In genomic region chr16:94258366-94259310, GRCm38 (mm10) we compare ENCODE assay signal across 7 mouse cellular contexts. TPM values are rescaled to one million over a fixed set of nuclear protein-coding genes. Genes with fewer than 3 reads are reported as not detected.
DNase-seq lines count a peak whose midpoint lies in the region; ATAC-seq and TF ChIP-seq lines count a peak whose summit lies in the region.

No protein-coding gene starts in this region.

- H3K27ac ChIP-seq in gastrocnemius, adult 2 months, result no peak overlapping the region
- H3K27ac ChIP-seq in left cerebral cortex, adult 2 months, result no peak overlapping the region
- no peak overlapping the region for H3K27ac ChIP-seq in midbrain, embryonic 10.5 days (replicated peaks)

- ATAC-seq in inflammation-experienced regulatory T-cells, adult 6 months, result peak; percentile 80

- 73% methylated on average over 14 of the region's 14 CpGs for WGBS in midbrain, embryonic 10.5 days

- H3K4me1 ChIP-seq in midbrain, embryonic 10.5 days, result peaks cover 13% of the 10 kb centered on the region

- DNase-seq in WW6 (ENCODE audit: low read depth, low spot score), result peak; percentile 52
- peak; percentile 85 to 89 for DNase-seq in cerebellum, postnatal 14 days
- DNase-seq in gastrocnemius, adult 2 months, result peak; percentile 82
- DNase-seq in left cerebral cortex, adult 2 months (ENCODE audit: extremely low spot score in 1 of 2, low spot score in 2 of 2), result peak; percentile 65 to 79
- DNase-seq in midbrain, embryonic 10.5 days (ENCODE audit: low spot score), result peak; percentile 71
- peak; percentile 55 for DNase-seq in skeletal muscle tissue, adult 2 months (ENCODE audit: low read depth, low spot score)

- H3K4me3 ChIP-seq in gastrocnemius, adult 2 months, result no peak overlapping the region
- no peak overlapping the region for H3K4me3 ChIP-seq in left cerebral cortex, adult 2 months
- H3K4me3 ChIP-seq in midbrain, embryonic 10.5 days, result no peak overlapping the region

- H3K9me3 ChIP-seq in midbrain, embryonic 10.5 days (replicated peaks), result no peaks in the 10 kb centered on the region

- TF ChIP-seq CTCF in gastrocnemius, adult 2 months (IDR thresholded peaks at IDR 0.05), result peak; percentile 97
- peak; percentile 96 for TF ChIP-seq CTCF in left cerebral cortex, adult 2 months (IDR thresholded peaks at IDR 0.05)

- no peaks in the 10 kb centered on the region for H3K36me3 ChIP-seq in midbrain, embryonic 10.5 days

- H3K27me3 ChIP-seq in midbrain, embryonic 10.5 days (ENCODE audit: low read depth, poor library complexity, severe bottlenecking), result peaks cover 9% of the 10 kb centered on the region

- intact Hi-C loops in gastrocnemius, adult 2 months (cut with DNase I), result loop anchor here (1.0 kb wide), 1 partner anchor 220 kb away; no protein-coding TSS in a partner anchor
- intact Hi-C loops in left cerebral cortex, adult 2 months (cut with DNase I), result loop anchor here (1.0 to 5.0 kb wide), 3 partner anchors 220 to 341 kb away; no protein-coding TSS in a partner anchor

RNA-seq across cellular contexts. Expression of gene Hlcs, which starts 54.7 kb away (rescaled TPM):
- total RNA-seq in gastrocnemius, adult 2 months (2021), result 10 to 100 TPM in 1 of 2 experiments, 1 to 10 TPM in 1; 7.5 to 10.3 TPM
- 1 to 10 TPM; 4.3 to 9.7 (median 9.1) TPM for polyA plus RNA-seq in inflammation-experienced regulatory T-cells, adult 6 months (2017; shearing (Covaris generic))
- total RNA-seq in left cerebral cortex, adult 2 months (2021), result 10 to 100 TPM; 16.6 to 17.4 TPM
- polyA plus RNA-seq in midbrain, embryonic 10.5 days (2016; fragmentation: Nextera tagmentation; extraction: Ambion mirVana), result 12.6 and 13.1 TPM in 2 replicates
